Mouse (Mus musculus) heart, embryonic 15.5 days (tissue): Measurements from ENCODE around the gene Lonrf3. TPM values are rescaled to one million over a fixed set of nuclear protein-coding genes. Genes with fewer than 3 reads are reported as not detected.
A peak's percentile ranks its signal among the peaks of the same experiment; 100 is the strongest.

Source experiments
- ATAC-seq: fragments of 200-750 bp; cut with Nextera tagmentation; replicated peaks from 2 replicates; pipeline ENCODE4 v1.8.0; 2017; ENCODE audit warnings: low read depth, moderate TSS enrichment; ENCODE audit not compliant: insufficient number of reproducible peaks, insufficient read depth, low FRiP score
- H3K27ac ChIP-seq: fragments of 300-500 bp; sonication (generic); 2 replicates; pipeline ENCODE4 v1.5.1; 2015; ENCODE audit warnings: mild to moderate bottlenecking, inconsistent platforms
- H3K27me3 ChIP-seq: fragments of 300-500 bp; sonication (generic); 2 replicates; pipeline ENCODE4 v1.6.1; 2015; ENCODE audit warnings: inconsistent platforms
- H3K36me3 ChIP-seq: fragments of 300-500 bp; sonication (generic); 2 replicates; pipeline ENCODE4 v1.6.1; 2015; ENCODE audit warnings: mild to moderate bottlenecking, inconsistent platforms
- H3K4me1 ChIP-seq: fragments of 300-500 bp; sonication (generic); replicated peaks from 2 replicates; pipeline ENCODE4 v1.6.1; 2015; ENCODE audit warnings: inconsistent platforms
- H3K4me2 ChIP-seq: fragments of 300-500 bp; sonication (generic); 2 replicates; pipeline ENCODE4 v1.6.1; 2015; ENCODE audit warnings: inconsistent platforms, mild to moderate bottlenecking, moderate library complexity
- H3K4me3 ChIP-seq: fragments of 300-500 bp; sonication (generic); 2 replicates; pipeline ENCODE4 v1.5.1; 2015; ENCODE audit warnings: mild to moderate bottlenecking, inconsistent platforms
- H3K9ac ChIP-seq: fragments of 300-500 bp; sonication (generic); 2 replicates; pipeline ENCODE4 v1.6.1; 2015; ENCODE audit warnings: mild to moderate bottlenecking, inconsistent platforms
- H3K9me3 ChIP-seq: fragments of 300-500 bp; sonication (generic); replicated peaks from 2 replicates; pipeline ENCODE4 v1.6.1; 2016; ENCODE audit warnings: inconsistent platforms
- WGBS: fragments of 180-500 bp; shearing (Covaris S2); methylation state at CpG from one replicate; pipeline ENCODE4 v1.1.7; 2015; ENCODE audit warnings: mixed read lengths; 5-methylcytosine and 5-hydroxymethylcytosine counted together
- polyA plus RNA-seq: library from polyadenylated mRNA; unstranded; fragments of >200 nt; fragmentation: Nextera tagmentation; extraction: Ambion mirVana; gene quantifications from 2 replicates; pipeline ENCODE4 v1.2.1, GENCODE M21; 2015

Gene Lonrf3
- polyA plus RNA-seq, result 0.16 and 0.23 TPM in 2 replicates

- H3K9ac ChIP-seq, result no peak within 1 kb of the TSS; the same call in 1 of the 2 replicates
- no peak for ATAC-seq
Measured at GRCm38 (mm10) chrX:36328271-36329039, at the start of gene Lonrf3. Gene Lonrf3 (plus strand): TSS chrX:36328353.

GRCm38 (mm10) chrX:36278750-36279149 is 49.4 kb upstream of the Lonrf3 start:
- no peak overlapping the region for H3K4me3 ChIP-seq
- 52% methylated on average over 1 of the region's 1 CpGs for WGBS
- H3K36me3 ChIP-seq, result no peaks in the 10 kb centered on the region
- no peak overlapping the region for H3K4me2 ChIP-seq
- no peaks in the 10 kb centered on the region for H3K9me3 ChIP-seq
- no peaks in the 10 kb centered on the region for H3K27me3 ChIP-seq
- no peaks in the 10 kb centered on the region for H3K4me1 ChIP-seq
- H3K27ac ChIP-seq, result no peak overlapping the region
- H3K9ac ChIP-seq, result no peak overlapping the region
- no peak for ATAC-seq

More at GRCm38 (mm10) chrX:36328271-36329039, at the start of gene Lonrf3:
- Histone ChIP-seq H3K9me3 (no peaks in the 10 kb centered on the region), H3K4me1 (peaks cover 7% of the 10 kb centered on the region), H3K27ac (no peak within 1 kb of the TSS), H3K36me3 (no peaks in the 10 kb centered on the region), H3K27me3 (peaks cover 49% of the 10 kb centered on the region), H3K4me3 (peak within 1 kb of the TSS; percentile 54), H3K4me2 (peak within 1 kb of the TSS; percentile 91)
- 16% methylated on average over 67 of the region's 68 CpGs for WGBS

- ATAC-seq, result no peak
- Histone ChIP-seq H3K36me3 (no peaks in the 10 kb centered on the region), H3K27ac (no peak overlapping the region), H3K27me3 (no peaks in the 10 kb centered on the region), H3K4me1 (no peaks in the 10 kb centered on the region), H3K4me2 (no peak overlapping the region), H3K9me3 (no peaks in the 10 kb centered on the region), H3K4me3 (no peak overlapping the region), H3K9ac (no peak overlapping the region)
- WGBS, result 64% methylated on average over 3 of the region's 3 CpGs
Measured at GRCm38 (mm10) chrX:36311420-36311819, 16.7 kb upstream of the Lonrf3 start.

GRCm38 (mm10) chrX:36327491-36328255 is 480 bp upstream of the Lonrf3 start:
- peaks cover 7% of the 10 kb centered on the region for H3K4me1 ChIP-seq
- no peak overlapping the region for H3K27ac ChIP-seq
- H3K9ac ChIP-seq, result no peak overlapping the region
- no peaks in the 10 kb centered on the region for H3K36me3 ChIP-seq
- WGBS, result 10% methylated on average over 18 of the region's 20 CpGs
- peaks cover 45% of the 10 kb centered on the region for H3K27me3 ChIP-seq
- H3K4me2 ChIP-seq, result peak overlapping the region; percentile 91
- H3K4me3 ChIP-seq, result peak overlapping the region; percentile 54
- H3K9me3 ChIP-seq, result no peaks in the 10 kb centered on the region
- no peak for ATAC-seq

GRCm38 (mm10) chrX:36329040-36329649 is 992 bp downstream of the Lonrf3 start:
- peaks cover 51% of the 10 kb centered on the region for H3K27me3 ChIP-seq
- H3K9ac ChIP-seq, result no peak overlapping the region; the same call in 1 of the 2 replicates

GRCm38 (mm10) chrX:36329849-36330411 is 1.8 kb downstream of the Lonrf3 start:
- H3K4me2 ChIP-seq, result peak overlapping the region; percentile 91
- ATAC-seq, result peak; percentile 55; the same call in 1 of the 2 replicates
- 9% methylated on average over 44 of the region's 44 CpGs for WGBS
- no peak overlapping the region for H3K27ac ChIP-seq
- H3K4me3 ChIP-seq, result peak overlapping the region; percentile 54
- no peaks in the 10 kb centered on the region for H3K9me3 ChIP-seq
- H3K27me3 ChIP-seq, result peaks cover 52% of the 10 kb centered on the region
- no peak overlapping the region for H3K9ac ChIP-seq
- no peaks in the 10 kb centered on the region for H3K36me3 ChIP-seq
- peaks cover 7% of the 10 kb centered on the region for H3K4me1 ChIP-seq

More at GRCm38 (mm10) chrX:36329040-36329649, 992 bp downstream of the Lonrf3 start:
- Histone ChIP-seq H3K9me3 (no peaks in the 10 kb centered on the region), H3K4me3 (peak overlapping the region; percentile 54), H3K4me1 (peaks cover 7% of the 10 kb centered on the region), H3K27ac (no peak overlapping the region), H3K36me3 (no peaks in the 10 kb centered on the region), H3K4me2 (peak overlapping the region; percentile 91)
- WGBS, result 15% methylated on average over 42 of the region's 66 CpGs
- no peak for ATAC-seq

- Histone ChIP-seq H3K9me3 (no peaks in the 10 kb centered on the region), H3K36me3 (no peaks in the 10 kb centered on the region), H3K4me1 (no peaks in the 10 kb centered on the region), H3K9ac (no peak overlapping the region), H3K4me3 (no peak overlapping the region), H3K27ac (no peak overlapping the region), H3K4me2 (no peak overlapping the region), H3K27me3 (no peaks in the 10 kb centered on the region)
- WGBS, result 47% methylated on average over 3 of the region's 3 CpGs
- ATAC-seq, result no peak
Measured at GRCm38 (mm10) chrX:36352446-36352845, 24.3 kb downstream of the Lonrf3 start.

GRCm38 (mm10) chrX:36385340-36385739 is 57.2 kb downstream of the Lonrf3 start:
- Histone ChIP-seq H3K4me2 (no peak overlapping the region), H3K9ac (no peak overlapping the region), H3K4me3 (no peak overlapping the region), H3K27me3 (no peaks in the 10 kb centered on the region), H3K4me1 (no peaks in the 10 kb centered on the region), H3K36me3 (no peaks in the 10 kb centered on the region), H3K9me3 (no peaks in the 10 kb centered on the region), H3K27ac (no peak overlapping the region)
- no peak for ATAC-seq

GRCm38 (mm10) chrX:36389971-36390370 is 61.8 kb downstream of the Lonrf3 start:
- Histone ChIP-seq H3K9ac (no peak overlapping the region), H3K27ac (no peak overlapping the region), H3K4me2 (no peak overlapping the region), H3K36me3 (no peaks in the 10 kb centered on the region), H3K4me3 (no peak overlapping the region), H3K4me1 (no peaks in the 10 kb centered on the region), H3K9me3 (no peaks in the 10 kb centered on the region), H3K27me3 (no peaks in the 10 kb centered on the region)
- no peak for ATAC-seq
- WGBS, result 57% methylated on average over 3 of the region's 3 CpGs

GRCm38 (mm10) chrX:36390503-36390902 is 62.4 kb downstream of the Lonrf3 start:
- H3K4me2 ChIP-seq, result no peak overlapping the region
- WGBS, result 52% methylated on average over 2 of the region's 2 CpGs
- H3K4me1 ChIP-seq, result no peaks in the 10 kb centered on the region
- H3K9me3 ChIP-seq, result no peaks in the 10 kb centered on the region
- H3K36me3 ChIP-seq, result no peaks in the 10 kb centered on the region
- no peak overlapping the region for H3K9ac ChIP-seq
- no peaks in the 10 kb centered on the region for H3K27me3 ChIP-seq
- H3K27ac ChIP-seq, result no peak overlapping the region
- no peak for ATAC-seq
- no peak overlapping the region for H3K4me3 ChIP-seq

GRCm38 (mm10) chrX:36392672-36393071 is 64.5 kb downstream of the Lonrf3 start:
- Histone ChIP-seq H3K9ac (no peak overlapping the region), H3K36me3 (no peaks in the 10 kb centered on the region), H3K4me2 (no peak overlapping the region), H3K4me3 (no peak overlapping the region), H3K9me3 (no peaks in the 10 kb centered on the region), H3K27ac (no peak overlapping the region), H3K4me1 (no peaks in the 10 kb centered on the region), H3K27me3 (no peaks in the 10 kb centered on the region)
- ATAC-seq, result no peak
- WGBS, result 56% methylated on average over 6 of the region's 6 CpGs
